Mouse (Mus musculus): ENCODE measurements around the gene Rpl13a. TPM values are rescaled to one million over a fixed set of nuclear protein-coding genes. Genes with fewer than 3 reads are reported as not detected.

Rpl13a gene
- total and polyA plus RNA-seq, 2 experiments from 2014 or later: 701 to 1,048 TPM

DNA sequence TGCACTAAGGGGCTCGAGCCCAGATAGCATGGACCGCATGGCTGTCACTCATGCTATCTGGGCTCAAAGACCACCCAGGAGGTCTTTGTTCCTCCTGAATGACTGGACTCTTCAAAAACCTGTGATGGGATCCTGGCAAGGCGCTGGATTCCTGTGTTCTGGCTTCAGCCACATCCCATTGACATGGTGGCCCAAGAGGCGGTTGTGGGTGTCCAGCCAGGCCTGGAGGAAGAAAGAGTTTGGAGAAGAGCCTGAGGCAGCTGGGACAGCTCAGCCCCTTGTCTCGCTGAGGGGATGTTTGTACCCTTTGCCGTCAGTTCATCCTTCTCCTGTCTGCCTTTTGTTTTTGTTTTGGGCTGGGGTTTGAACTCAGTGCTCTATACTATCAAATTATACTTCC is 21.0 kb upstream of the Rpl13a start:
- WGBS: 29% methylated on average over 6 of the region's 6 CpGs
- Histone ChIP-seq H3K4me2 (ENCODE audit: low read depth, low read length, poor library complexity, severe bottlenecking) (no peak overlapping the region), H3K27me3 (ENCODE audit: insufficient read depth, low read length) (no peaks in the 10 kb centered on the region), H3K9ac (replicated peaks; ENCODE audit: low read length, poor library complexity, severe bottlenecking) (0 out of 2 replicates have a peak overlapping the region, but pooled peaks have one; percentile 3), H3K4me1 (ENCODE audit: insufficient read depth, low read length) (no peaks in the 10 kb centered on the region), H3K27ac (ENCODE audit: low read depth, low read length) (no peak overlapping the region), H3K9me3 (ENCODE audit: low read length) (no peaks in the 10 kb centered on the region), H3K4me3 (ENCODE audit: low read depth, low read length) (no peak overlapping the region), H3K36me3 (ENCODE audit: insufficient read depth, low read length) (peaks cover 5% of the 10 kb centered on the region; the same call in 1 of the 2 replicates)
- TF ChIP-seq CTCF (IDR thresholded peaks at IDR 0.05): no peak
- DNase-seq (ENCODE audit: low spot score) (no peak), ATAC-seq (ENCODE audit: low FRiP score) (no peak)

DNA sequence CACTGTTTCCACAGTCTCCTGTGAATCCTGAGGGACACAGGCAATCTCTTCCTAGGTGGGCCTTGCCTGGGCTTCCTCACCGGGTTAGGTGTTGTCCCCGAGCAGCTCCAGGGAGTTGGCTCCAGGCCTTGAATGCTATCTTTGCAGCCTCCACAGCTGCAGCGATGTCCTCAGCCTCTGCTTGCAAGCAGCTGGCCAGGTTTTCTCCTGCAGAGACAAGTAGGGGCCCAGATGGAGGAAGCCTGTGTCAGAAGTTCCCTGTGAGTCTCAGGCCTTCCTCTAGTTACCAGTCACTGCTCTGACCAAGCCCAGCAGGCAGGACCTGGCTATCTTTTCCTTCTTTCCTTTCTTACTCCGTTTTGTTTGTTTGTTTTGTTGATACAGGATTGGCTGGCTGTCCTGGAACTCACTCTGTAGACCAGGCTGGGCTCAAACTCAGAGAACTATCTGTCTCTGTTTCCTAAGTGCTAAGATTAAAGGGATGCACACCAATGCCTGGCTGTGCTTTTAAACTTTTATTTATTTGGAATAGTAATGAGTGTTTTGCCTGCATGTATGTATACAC is 20.1 kb upstream of the Rpl13a start:
- no peak overlapping the region for H3K27ac ChIP-seq (ENCODE audit: low read depth, low read length)
- no peak overlapping the region for H3K9ac ChIP-seq (replicated peaks; ENCODE audit: low read length, poor library complexity, severe bottlenecking)
- H3K9me3 ChIP-seq (ENCODE audit: low read length): no peaks in the 10 kb centered on the region
- ATAC-seq (ENCODE audit: low FRiP score) (no peak), DNase-seq (ENCODE audit: low spot score) (no peak)
- WGBS: 64% methylated on average over 4 of the region's 4 CpGs
- no peaks in the 10 kb centered on the region for H3K4me1 ChIP-seq (ENCODE audit: insufficient read depth, low read length)
- no peaks in the 10 kb centered on the region for H3K27me3 ChIP-seq (ENCODE audit: insufficient read depth, low read length)
- no peak overlapping the region for H3K4me3 ChIP-seq (ENCODE audit: low read depth, low read length)
- H3K4me2 ChIP-seq (ENCODE audit: low read depth, low read length, poor library complexity, severe bottlenecking): no peak overlapping the region
- no peak for TF ChIP-seq CTCF (IDR thresholded peaks at IDR 0.05)
- peaks cover 5% of the 10 kb centered on the region; the same call in 1 of the 2 replicates for H3K36me3 ChIP-seq (ENCODE audit: insufficient read depth, low read length)

DNA sequence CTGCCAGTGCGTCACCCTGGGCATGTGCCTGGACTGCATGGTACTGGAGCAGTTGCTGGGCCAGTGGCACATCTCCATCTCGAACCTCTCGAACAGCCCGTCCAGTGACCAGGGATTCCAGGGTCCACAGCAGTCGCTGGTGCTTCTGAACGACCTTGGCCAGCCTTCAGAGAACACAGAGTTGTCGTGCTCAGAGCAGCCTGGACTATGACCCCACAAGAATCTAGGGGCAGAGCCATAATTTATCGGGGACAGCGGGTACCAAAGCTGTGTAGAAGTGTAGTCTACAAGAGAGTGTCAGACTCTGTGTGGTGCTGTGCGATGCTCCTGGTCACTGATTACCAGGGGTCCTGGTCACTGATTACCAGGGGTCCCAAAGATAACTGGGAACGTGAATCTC is 19.3 kb upstream of the Rpl13a start:
- Histone ChIP-seq H3K27ac (ENCODE audit: low read depth, low read length) (no peak overlapping the region), H3K36me3 (ENCODE audit: insufficient read depth, low read length) (peaks cover 5% of the 10 kb centered on the region; the same call in 1 of the 2 replicates), H3K4me2 (ENCODE audit: low read depth, low read length, poor library complexity, severe bottlenecking) (no peak overlapping the region), H3K9ac (replicated peaks; ENCODE audit: low read length, poor library complexity, severe bottlenecking) (no peak overlapping the region), H3K4me3 (ENCODE audit: low read depth, low read length) (no peak overlapping the region), H3K4me1 (ENCODE audit: insufficient read depth, low read length) (no peaks in the 10 kb centered on the region), H3K9me3 (ENCODE audit: low read length) (no peaks in the 10 kb centered on the region), H3K27me3 (ENCODE audit: insufficient read depth, low read length) (no peaks in the 10 kb centered on the region)
- TF ChIP-seq CTCF (IDR thresholded peaks at IDR 0.05): no peak
- no peak for DNase-seq (ENCODE audit: low spot score)
- ATAC-seq (ENCODE audit: low FRiP score): no peak
- WGBS: 90% methylated on average over 11 of the region's 11 CpGs

- H3K27me3 ChIP-seq (ENCODE audit: insufficient read depth, low read length): no peaks in the 10 kb centered on the region
- no peak for DNase-seq (ENCODE audit: low spot score)
Observed at GRCm38 (mm10) chr7:45147267-45147666, 18.7 kb upstream of the Rpl13a start.

GRCm38 (mm10) chr7:45145460-45145859 is 16.9 kb upstream of the Rpl13a start:
- 97% methylated on average over 8 of the region's 8 CpGs for WGBS
- no peak for TF ChIP-seq CTCF (IDR thresholded peaks at IDR 0.05)
- no peaks in the 10 kb centered on the region for H3K9me3 ChIP-seq (ENCODE audit: low read length)
- ATAC-seq (ENCODE audit: low FRiP score) (no peak), DNase-seq (ENCODE audit: low spot score) (no peak)
- H3K4me2 ChIP-seq (ENCODE audit: low read depth, low read length, poor library complexity, severe bottlenecking): no peak overlapping the region
- peaks cover 5% of the 10 kb centered on the region; the same call in 1 of the 2 replicates for H3K36me3 ChIP-seq (ENCODE audit: insufficient read depth, low read length)
- H3K27me3 ChIP-seq (ENCODE audit: insufficient read depth, low read length): no peaks in the 10 kb centered on the region
- no peak overlapping the region for H3K27ac ChIP-seq (ENCODE audit: low read depth, low read length)
- no peak overlapping the region for H3K4me3 ChIP-seq (ENCODE audit: low read depth, low read length)
- H3K4me1 ChIP-seq (ENCODE audit: insufficient read depth, low read length): no peaks in the 10 kb centered on the region
- no peak overlapping the region for H3K9ac ChIP-seq (replicated peaks; ENCODE audit: low read length, poor library complexity, severe bottlenecking)

More at GRCm38 (mm10) chr7:45147267-45147666, 18.7 kb upstream of the Rpl13a start:
- 88% methylated on average over 11 of the region's 11 CpGs for WGBS
- H3K9me3 ChIP-seq (ENCODE audit: low read length): no peaks in the 10 kb centered on the region
- ATAC-seq (ENCODE audit: low FRiP score): no peak
- H3K4me3 ChIP-seq (ENCODE audit: low read depth, low read length): no peak overlapping the region
- no peaks in the 10 kb centered on the region for H3K4me1 ChIP-seq (ENCODE audit: insufficient read depth, low read length)
- no peak overlapping the region for H3K4me2 ChIP-seq (ENCODE audit: low read depth, low read length, poor library complexity, severe bottlenecking)
- H3K36me3 ChIP-seq (ENCODE audit: insufficient read depth, low read length): peaks cover 5% of the 10 kb centered on the region; the same call in 1 of the 2 replicates
- H3K27ac ChIP-seq (ENCODE audit: low read depth, low read length): no peak overlapping the region
- no peak overlapping the region for H3K9ac ChIP-seq (replicated peaks; ENCODE audit: low read length, poor library complexity, severe bottlenecking)
- TF ChIP-seq CTCF (IDR thresholded peaks at IDR 0.05): no peak

- no peak overlapping the region for H3K4me2 ChIP-seq (ENCODE audit: low read depth, low read length, poor library complexity, severe bottlenecking)
- H3K9me3 ChIP-seq (ENCODE audit: low read length): no peaks in the 10 kb centered on the region
- ATAC-seq (ENCODE audit: low FRiP score) (no peak), DNase-seq (ENCODE audit: low spot score) (no peak)
- no peak for TF ChIP-seq CTCF (IDR thresholded peaks at IDR 0.05)
- 89% methylated on average over 13 of the region's 13 CpGs for WGBS
- no peaks in the 10 kb centered on the region for H3K4me1 ChIP-seq (ENCODE audit: insufficient read depth, low read length)
- H3K27me3 ChIP-seq (ENCODE audit: insufficient read depth, low read length): no peaks in the 10 kb centered on the region
- H3K27ac ChIP-seq (ENCODE audit: low read depth, low read length): no peak overlapping the region
- H3K9ac ChIP-seq (replicated peaks; ENCODE audit: low read length, poor library complexity, severe bottlenecking): 0 out of 2 replicates have a peak overlapping the region, but pooled peaks have one; percentile 9
- peaks cover 5% of the 10 kb centered on the region; the same call in 1 of the 2 replicates for H3K36me3 ChIP-seq (ENCODE audit: insufficient read depth, low read length)
- no peak overlapping the region for H3K4me3 ChIP-seq (ENCODE audit: low read depth, low read length)
Observed at GRCm38 (mm10) chr7:45144368-45145174, 16.0 kb upstream of the Rpl13a start.

Data from midbrain, postnatal 0 days (tissue).